Mouse (Mus musculus) retina, postnatal 7 days (tissue): ENCODE data around the gene Tagap.

Experiments
- DNase-seq: peaks from one replicate; pipeline ENCODE4 v3.0.0-alpha.2; 2012; ENCODE audit warnings: low read depth, low spot score

Gene Tagap

DNA sequence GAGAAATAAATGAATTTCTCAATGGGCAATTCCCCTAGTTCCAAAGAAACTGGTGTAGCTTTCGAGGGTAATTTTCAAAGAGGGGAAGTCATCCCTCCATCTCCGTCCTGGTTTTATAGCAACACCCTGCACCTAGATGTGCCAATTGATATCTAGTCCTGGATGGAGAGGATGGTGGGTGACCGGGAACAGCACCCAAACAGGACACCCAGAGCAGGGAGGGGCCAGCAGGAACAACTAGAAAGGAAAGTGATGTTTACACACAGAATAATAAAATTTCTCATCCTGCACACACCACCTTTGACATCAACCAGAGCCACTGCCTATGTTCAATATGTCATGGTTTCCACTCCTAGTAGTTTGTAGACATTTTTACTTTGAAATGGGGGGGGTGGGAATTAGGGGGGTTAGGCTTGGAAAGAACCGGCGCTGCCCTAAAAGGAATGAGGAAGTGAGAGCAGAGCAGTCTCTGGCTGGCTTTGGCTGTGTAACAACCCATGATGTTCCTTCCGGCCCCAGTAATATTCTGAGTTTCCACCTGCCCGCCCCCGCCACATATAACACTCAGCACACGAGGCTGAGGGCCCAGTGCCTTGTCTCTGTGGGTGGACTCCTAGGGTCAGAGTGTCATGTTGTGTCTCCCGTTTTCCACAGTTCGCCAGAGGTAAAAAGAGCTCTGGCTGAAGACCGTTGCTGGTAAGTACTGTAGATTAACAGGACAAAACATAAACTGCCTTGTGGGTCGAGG, at the start of gene Tagap:
Gene Tagap (plus strand): TSS at position 588 of the 748 bp plus-strand sequence.
- no peak for DNase-seq

DNA sequence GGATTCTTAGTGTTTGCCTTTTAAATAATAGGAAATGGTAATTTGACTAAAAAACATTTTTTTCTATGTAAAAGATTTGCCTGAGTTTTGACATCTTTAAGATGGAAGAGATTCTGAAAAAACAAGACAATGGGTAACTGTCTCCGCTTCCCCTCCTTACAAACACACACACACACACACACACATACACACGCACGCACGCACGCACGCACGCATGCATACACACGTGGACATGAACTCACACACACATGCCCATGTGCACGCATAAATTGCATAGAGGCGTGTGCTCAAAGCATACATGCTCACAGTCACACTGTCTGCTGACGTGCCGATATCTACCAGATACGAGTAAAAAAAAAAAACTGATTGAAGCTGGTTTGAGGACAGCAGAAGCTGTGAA, 49.3 kb upstream of the Tagap start:
- no peak for DNase-seq

DNA sequence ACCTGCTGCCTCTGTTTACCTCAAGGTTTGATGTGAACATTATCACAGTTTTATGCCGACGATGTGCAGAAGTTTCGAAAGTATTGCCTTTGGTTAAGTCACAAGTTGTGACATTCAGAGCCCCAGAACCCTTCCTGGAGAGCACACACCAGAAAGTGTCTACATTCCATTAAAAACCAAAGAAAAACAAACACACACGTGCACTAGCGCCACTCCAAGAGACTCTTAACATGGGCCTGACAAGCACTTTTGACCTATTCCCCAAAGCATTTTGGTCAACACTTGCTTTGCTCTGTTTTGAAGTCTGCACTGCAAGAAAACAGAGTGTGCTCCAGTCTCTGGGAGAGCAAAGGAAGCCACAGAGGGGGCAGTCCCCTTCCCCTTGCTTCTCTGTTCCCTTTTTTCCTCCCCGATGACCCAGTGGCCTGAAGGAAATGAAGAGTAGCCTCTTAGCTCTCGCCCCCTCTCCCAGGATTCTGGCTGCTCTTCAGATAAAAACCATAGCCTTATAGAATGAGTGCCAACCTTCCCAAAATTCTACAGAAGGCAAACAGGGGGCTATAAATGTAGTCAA, 48.5 kb upstream of the Tagap start:
- no peak for DNase-seq

DNA sequence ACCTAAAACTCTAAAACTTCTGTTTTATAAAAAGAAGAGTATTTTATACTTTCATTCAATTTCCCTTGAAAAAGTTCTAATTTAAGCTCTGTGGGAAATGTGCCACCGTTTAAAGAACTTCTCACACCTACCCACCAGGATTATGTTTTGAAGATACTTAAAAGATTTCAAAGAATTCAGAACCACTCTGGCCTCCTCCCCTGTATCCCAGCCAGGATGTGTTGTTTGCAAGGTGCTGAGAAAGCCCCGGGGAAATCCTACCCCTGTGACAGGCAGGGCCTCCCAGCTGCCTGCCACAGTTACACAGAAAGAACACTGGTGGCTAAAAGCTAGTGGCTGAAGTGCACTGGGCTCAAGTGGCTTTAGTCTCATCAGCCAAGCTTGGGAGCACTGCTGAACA, 47.9 kb upstream of the Tagap start:
- DNase-seq, result no peak

DNA sequence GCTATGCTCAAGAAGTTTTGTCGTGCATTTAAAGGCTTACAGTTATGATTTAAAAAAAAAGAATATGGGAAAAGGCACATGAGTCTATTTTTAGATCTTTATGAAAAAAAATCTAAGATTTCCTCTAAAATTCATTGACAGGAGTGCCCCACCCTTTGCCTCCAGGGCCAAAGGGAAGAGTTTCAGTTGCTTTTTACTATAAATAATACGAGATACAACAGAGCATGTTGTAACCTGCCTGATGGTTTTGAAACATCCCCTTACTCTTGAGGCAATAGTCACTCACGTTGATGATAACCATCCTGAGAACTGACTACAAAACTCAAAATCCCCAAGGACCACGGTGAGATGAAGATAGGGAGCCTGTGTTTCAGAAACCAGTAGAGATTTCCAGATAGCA, 46.3 kb upstream of the Tagap start:
- DNase-seq, result no peak

DNA sequence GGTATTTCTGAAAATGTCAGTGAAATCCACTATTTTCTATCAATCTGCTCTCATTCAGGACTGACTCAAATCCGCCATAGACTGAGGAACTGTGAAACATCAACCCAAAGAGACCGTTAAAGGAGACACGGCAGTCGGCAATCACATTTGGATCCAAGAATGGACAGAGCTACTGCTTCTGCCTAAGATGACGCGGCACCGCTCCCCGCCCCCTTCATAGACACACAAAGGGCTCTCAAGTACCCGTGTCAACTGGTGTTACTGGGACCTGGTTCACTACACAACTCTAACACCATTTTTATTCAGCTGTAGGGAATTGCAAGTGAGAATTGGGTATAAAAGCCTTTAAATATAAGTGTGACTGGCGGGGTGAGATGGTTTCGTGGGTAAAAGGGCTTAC, 42.7 kb upstream of the Tagap start:
- DNase-seq, result no peak

DNA sequence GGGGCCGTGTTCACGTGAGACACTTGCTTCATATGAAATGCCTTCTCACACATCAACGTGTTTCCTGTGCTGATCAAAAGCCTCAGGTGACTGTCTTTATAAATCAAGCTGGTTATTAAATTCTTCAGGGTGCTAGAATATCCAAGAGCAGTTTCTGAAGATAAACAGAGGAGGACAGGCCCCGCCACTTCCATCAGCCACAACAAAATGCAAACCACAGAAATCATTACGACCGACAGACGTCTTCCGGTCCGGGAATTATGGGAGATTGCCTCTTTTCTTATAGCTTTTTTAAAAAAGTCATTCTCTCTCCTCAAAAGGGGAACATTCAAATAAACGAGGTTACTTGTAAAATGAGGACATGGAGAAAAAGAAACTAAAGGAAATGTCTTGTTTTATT, 41.2 kb upstream of the Tagap start:
- no peak for DNase-seq

DNA sequence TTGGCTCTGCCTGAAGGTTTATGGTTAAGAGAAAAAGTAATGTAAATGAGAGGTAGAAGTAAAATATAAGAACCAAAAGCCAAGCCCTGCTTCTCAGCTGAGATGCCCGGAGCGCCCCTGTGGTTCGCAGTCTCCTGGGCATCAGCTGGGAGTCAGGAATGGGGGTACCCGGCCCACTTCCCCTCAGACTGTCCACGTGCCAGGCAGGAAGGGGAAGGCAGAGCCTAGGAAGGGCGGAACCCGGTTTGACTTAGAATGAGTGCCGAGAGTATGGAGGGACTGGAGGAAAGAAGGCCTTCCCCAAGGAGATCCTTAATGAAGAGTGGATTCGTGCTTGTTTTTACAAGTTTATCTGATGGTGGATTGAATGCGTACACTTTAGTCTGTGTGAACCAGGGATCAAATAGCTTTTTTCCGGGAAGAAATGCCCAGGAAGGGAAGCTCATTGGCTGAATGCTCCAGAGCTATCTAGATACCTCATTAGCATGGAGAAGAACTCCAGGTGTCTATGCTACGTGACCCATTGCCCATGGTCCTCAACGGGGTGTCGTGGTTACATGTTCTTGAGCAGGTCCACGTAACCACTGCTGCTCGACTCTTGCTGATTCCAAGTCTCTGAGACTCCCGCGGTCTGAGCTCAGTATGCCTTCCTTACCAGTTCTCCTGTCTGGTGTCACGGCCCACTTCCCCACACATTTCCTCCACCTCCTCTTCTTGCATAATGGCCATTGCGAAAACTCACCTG, 38.6 kb upstream of the Tagap start:
- DNase-seq, result no peak

DNA sequence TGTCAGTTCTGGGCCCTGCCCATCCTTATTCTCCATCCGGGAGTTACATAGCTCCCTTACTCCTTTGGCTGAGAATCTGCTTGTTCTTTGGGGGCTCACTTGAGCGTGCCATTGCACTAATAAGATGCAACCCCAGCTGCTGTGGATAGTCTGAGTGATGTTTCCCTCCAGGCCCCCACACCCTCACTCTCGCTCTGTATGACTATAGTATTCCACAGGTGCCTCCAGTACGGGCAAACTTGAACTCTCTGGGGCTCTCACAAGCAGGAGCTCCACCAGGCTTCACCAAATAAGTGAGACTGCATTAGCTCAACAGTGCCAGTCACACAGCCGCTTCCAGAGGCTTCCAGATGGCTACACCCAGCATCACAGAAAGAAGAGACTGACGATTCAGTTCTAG, 37.5 kb upstream of the Tagap start:
- DNase-seq, result no peak

DNA sequence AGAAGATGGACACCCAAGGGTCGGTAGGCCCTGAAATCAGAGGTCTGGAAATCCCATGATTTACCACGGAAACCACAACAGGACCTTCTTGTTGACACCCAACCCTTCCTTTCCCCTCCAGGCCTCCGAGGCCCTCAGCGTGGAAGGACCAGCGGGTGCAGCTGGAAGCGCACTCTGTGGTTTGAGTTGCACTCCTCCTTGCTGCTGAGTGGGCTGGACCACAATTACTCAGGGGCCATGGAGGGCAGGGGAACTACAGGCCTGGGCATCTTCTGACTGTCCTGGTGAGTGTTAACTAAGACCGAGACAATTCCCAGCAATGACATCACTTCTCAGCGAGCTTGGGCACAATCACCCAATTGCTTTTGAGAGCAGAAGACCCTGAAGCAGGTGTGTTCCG, 36.8 kb upstream of the Tagap start:
- DNase-seq, result no peak

DNA sequence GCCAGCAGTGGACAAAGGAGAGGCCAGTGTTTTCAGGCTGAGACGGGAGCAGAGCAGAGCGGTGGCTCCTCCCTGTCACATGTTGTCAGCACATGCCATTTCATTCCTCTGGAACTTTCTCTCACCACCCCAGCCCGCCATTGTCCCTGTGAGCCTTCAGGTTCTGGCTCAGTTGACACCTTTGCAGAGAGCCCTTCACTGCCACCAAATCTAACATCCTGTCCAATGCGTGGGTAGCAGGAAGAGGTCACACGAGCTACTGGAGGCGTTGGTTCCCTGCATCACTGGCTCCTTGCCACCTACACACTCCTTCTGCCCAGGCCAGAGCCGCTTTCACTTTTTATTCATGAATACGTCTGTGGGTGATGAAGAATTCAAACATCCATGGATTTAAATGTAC, 33.1 kb upstream of the Tagap start:
- no peak for DNase-seq

DNA sequence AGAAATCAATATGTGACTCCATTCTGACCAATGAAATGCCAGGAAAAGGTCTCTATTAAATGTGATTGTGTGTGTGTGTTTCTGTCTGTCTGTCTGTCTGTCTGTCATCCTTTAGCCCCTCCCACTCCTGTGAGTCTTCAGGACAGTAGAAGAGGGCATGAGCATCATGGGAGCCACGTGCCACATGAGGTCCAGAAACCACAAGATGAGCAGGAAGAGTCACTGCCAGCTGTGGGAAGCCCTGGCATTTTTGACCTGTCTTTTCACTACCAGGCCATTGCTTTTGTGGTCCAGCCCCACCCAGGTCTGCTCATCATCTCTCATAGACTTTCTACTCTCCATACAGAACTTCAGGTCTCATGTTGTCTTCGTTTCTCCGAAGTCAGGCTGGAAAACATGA, 31.7 kb upstream of the Tagap start:
- no peak for DNase-seq

DNA sequence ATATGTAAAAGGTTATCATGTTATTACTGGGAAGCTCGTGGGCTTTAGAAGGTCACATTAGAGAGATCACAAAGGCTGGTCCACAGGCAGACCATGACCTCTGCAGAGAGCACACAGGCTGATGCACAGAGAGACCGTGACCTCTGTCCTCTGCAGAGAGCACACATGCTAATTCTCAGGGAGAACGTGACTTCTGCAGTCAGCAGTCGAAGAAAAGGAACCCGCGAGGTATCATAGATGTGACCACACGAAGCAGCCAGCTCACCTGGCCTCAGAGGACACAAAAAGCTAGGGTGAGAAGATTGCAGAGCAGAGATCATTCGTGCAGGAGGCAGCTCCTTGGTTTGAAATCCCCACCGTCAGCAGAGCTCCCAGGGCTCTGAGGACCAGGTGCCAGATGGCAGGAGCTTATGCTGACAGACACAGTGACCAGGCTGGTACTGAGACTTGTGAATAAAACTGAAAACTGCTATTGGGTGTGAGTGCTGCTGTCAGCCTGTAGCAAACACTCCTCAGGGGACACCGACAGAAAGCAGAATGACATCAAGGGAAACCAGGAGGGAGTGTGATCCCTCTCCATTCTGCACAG, 29.7 kb upstream of the Tagap start:
- DNase-seq, result no peak

DNA sequence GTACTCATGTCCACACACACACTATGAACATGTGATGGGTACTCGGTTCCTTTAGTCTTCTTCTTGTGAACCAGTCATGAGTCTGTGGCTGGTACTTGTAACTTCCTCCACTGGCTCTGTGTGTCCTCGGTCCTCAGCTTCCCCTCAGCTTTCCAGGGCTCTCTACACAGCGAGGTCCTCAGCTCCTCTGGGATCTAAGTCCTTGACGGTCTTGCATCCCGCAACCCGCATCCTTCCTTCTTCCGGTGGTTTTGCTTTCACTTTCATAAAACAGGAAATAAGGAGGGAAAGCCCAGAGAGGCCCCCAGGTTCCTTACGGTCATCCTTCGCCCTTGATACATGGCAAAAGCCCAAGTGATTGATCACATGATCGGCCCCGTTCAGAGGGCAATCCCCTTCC, 28.7 kb upstream of the Tagap start:
- no peak for DNase-seq

DNA sequence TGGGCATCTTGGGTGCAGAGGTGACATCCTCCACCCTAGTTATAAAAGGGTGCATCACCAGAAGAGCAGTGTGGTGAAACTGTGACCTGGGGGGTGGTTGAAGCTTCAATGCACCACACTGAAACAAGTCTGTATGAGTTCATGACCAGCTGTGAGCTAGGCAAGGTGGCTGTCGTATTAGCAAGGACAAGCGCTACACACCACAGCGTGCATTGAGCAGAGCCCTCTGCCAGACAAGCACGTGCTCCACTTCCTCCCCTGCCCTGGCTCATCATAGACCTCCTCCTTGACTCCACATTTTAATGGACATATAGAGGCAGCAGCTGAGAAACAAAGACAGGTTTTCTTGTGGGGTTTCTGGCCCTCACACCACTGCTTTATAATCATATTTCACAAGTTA, 28.0 kb upstream of the Tagap start:
- DNase-seq, result no peak

DNA sequence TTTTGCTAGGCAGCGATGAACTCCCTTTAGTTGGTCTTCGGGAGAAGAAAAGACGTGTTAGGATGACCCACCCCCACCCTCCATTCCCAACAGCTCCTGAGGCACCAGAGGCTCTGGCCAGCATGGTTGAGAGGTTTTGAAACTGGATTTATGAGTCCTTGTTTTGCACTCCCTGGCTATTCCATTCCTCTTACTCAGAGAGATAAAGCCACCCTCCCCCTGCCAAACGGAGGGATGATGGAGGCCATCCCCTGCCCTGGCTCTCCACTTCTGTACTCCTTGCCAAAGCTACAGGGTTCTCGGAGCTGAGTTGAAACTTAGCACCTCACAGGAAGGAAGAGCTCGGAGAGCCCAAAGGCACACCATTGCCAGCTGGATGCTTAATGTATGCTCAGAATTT, 26.6 kb upstream of the Tagap start:
- no peak for DNase-seq

DNA sequence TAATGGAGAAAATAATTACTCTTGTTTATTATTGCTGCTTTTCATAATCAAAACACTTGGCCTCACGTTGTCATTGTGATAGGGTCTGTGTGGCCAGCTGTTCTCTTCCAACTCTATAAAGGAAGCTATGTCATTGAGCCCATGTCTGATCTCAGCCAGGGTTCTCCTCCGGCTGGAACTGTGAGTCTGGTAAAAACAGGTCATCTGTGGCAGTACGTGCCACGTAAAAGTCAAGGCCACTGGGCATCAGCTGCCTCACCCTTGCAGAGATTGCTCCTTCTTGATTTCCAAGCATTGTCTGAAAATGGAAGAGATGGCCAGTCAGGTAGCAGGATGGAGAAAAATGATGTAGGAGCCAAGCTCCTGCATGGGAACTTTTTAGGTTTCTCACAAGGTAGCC, 25.8 kb upstream of the Tagap start:
- no peak for DNase-seq

DNA sequence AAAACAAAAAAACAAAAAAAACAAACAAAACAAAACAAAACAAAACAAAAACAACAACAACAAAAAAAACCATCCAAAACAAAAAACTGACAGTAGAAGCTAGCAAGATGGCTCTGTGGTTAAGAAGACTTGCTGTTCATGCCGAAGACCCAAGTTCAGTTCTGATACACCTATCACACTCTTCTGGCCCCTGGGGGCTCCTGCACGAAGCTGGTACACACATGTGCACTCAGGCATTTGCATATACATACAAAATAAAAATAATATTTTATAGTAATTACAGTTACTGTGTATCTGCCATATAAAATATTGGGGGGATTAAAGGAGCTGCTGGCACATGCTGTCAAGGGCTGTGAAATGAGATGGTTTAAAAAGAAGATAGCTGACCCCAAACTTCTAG, 24.3 kb upstream of the Tagap start:
- no peak for DNase-seq

DNA sequence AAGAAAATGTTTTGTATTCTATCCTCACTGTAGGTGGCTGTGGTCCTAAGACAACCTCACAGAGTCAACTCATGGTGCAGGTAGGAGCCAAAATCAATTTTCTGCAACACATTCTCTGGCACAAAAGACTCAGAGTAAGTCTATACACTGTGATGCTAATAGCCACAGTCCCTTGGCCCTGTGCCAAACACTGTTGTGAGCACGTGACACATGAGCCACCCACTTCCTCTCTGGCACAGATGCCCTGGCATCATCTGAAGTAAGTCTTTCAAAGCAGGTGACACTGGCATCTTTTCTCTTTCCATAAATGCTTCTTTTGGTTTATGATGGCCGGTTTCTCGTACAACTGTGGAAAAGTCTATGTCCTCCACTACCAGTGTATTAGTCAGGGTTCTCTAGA, 23.4 kb upstream of the Tagap start:
- no peak for DNase-seq

DNA sequence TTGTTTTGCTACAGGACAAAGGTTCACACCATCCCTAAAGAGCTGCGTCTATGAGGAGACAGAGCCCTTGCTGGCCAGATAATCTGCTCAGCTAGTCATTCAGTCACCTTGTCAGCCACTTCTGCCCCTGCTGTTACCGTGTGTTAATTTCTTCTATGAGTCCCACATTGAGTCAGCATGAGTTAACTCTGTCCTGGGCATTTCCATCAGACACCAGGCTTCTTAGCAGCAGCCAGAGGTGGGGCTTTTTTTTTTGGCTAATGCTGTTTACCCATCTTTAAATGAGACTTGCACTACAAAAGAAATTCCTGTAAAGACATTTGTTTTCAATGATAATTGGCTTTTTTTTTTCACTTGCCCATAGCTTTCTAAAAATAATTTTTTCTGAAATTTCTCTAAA, 20.8 kb upstream of the Tagap start:
- DNase-seq, result no peak

DNA sequence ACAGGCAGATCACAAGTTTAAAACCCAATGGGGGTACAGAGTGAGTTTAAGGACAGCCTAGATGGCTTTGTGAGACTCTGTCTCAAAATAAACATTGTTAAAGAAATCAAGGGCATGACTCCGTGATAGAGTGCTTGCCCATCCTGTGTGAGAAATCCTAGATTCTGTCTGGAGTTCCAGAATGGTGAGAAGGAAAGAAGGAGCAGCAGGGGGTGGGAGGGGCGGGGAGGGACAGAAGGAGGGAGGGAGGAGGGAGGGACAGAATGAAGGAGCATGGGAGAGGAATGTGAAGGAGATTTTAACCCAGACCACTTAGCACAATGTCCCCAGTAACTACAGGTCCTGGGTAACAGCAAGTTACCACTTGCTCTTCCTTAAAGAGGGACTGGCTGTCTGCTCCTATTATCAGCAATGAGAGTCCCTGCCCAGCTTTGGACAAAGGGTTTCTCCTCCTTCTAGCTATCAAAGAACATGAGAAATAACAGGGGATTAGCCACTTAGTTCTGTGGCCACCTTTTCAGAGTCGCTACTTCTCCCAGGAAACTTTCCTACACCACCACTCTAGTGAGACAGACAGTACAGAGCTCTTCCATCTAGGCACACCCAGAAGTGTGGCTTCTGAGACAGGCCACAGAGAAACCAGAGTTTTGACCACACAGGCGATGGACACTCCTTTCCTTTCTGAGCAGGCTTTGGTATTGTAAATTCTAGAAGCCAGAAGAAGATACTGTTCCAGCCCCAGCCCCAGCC, 19.7 kb upstream of the Tagap start:
- no peak for DNase-seq

DNA sequence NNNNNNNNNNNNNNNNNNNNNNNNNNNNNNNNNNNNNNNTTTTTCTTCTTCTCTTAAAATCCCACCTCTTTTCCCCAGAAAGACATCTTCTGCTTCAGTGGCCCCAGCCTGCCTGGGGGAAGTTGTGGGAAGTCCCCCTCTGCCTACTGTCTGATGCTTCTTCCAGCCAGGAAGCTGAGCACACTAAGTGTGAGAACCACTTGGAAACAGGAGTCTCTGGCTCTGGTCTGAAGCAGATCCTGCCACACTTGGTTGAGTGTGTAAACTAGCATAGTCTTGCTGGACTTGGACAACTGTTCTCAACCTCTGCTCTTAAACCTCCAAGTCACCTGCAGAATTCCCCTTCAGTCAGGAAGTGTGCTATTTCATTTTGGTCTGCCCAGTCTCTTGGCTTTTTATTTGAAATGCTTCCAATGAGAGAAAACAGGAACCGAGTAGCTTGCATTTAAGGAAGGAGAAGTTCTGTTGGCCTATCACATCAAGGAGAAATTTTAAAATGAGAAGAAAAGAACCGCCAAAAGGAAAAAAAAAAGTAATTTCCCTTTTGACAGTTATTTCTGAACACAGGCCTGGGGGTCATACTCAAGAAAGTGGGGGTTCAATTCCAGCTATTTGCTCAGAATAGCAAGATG, 11.1 kb upstream of the Tagap start:
- DNase-seq, result no peak
